Mouse (Mus musculus) lung, adult 18-20 months (tissue): Measurements from ENCODE around the gene Cxcl16.
"Not testable (repeated sequence)": the region's sequence is repeated elsewhere in the genome, so short reads cannot be mapped to it uniquely, and the experiment has no call there.

Experiments used
- DNase-seq, 2 experiments: peaks; one replicate each; pipeline ENCODE4 v3.0.0; 2022; ENCODE audit warnings: mixed read lengths in 2 of 2

Gene Cxcl16

GRCm38 (mm10) chr11:70451797-70452498, 7.8 kb downstream of the Cxcl16 start, which contains the start of gene Med11:
Gene Med11 (plus strand): TSS chr11:70451919.
- peak; percentile 99 for DNase-seq

DNA sequence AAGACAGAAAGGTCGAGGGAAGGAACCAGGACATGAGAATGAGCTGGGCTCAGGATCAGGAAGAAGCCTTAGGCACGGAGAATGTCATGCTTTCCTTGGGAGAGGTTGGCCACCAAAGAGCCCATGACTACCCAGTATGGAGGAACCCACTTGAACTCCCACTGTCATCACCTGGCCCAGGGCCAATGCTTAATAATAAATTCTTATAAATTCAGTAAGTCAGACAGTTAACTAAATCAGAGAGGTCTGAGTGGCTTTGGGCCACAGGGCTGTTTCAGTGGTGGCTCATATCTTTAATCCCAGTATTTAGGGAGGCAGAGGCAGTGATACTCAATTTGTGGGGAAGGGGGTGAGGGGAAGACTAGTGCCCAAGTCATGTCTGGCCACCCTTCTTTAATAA, 8.9 kb downstream of the Cxcl16 start:
- no peak for DNase-seq

- no peak for DNase-seq
These were observed 12.4 kb downstream of the Cxcl16 start for GRCm38 (mm10) chr11:70447373-70447772.

- no peak for DNase-seq
These were observed 13.0 kb downstream of the Cxcl16 start for GRCm38 (mm10) chr11:70446756-70447155.

DNA sequence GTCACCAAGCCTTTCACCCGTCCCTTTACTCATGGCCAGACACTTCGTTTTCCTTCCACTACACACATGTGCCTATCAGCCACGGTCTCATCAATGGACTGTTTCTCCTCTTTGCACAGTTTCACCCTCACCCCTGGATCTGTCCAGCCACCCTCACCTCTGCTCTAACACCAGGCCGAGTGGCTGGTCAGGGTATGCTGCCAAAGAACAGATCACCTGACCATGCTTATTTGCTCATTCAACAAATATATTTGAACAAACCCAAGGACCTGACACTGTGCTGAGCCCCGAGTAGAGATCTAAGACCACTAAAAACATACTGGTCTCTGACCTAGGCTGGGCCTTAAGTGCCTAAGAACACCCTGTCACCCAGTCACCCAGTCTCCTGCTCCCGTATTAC, 15.1 kb downstream of the Cxcl16 start:
- DNase-seq: peak; percentile 55 to 76

DNA sequence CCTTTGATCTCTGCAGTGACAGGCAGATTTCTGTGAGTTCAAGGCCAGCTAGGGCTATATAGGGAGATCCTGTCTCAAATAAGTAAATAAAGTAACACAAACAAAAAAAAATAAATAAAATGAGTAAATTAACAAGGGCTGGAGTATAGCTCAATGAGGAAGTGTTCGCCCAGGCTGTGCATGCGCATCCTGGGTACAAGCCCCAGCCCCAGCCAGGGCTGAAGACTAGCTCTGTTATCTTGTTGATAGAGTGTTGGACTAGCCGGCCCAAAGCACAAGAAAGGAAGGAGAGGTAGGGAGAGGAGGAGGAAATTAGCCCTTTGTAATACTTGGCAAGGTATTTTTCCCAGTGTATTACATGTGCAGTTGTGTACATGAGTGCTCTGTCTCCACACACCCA, 15.8 kb downstream of the Cxcl16 start:
- no peak for DNase-seq

DNA sequence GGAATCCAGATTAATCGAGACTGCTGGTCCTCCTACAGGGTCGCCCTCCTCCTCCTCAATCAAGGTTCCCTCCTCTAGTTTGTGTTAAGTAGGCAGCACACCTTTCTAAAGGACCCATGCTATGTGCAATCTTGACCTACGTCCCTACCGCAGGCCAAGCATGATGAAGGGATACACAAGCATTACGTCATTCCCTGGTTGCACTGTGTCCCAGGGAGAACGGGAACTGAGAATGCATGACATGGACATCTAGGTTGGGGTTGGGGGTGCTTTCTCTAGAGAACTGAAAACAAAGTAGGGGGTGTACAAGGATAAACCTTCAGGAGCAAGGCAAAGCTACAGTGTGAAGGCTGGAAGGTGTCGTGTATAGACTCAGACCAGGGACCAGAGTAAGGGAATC, 17.9 kb downstream of the Cxcl16 start:
- DNase-seq: no peak

- DNase-seq: peak; percentile 26 to 29
These were observed 19.1 kb downstream of the Cxcl16 start for GRCm38 (mm10) chr11:70440637-70441036.

DNA sequence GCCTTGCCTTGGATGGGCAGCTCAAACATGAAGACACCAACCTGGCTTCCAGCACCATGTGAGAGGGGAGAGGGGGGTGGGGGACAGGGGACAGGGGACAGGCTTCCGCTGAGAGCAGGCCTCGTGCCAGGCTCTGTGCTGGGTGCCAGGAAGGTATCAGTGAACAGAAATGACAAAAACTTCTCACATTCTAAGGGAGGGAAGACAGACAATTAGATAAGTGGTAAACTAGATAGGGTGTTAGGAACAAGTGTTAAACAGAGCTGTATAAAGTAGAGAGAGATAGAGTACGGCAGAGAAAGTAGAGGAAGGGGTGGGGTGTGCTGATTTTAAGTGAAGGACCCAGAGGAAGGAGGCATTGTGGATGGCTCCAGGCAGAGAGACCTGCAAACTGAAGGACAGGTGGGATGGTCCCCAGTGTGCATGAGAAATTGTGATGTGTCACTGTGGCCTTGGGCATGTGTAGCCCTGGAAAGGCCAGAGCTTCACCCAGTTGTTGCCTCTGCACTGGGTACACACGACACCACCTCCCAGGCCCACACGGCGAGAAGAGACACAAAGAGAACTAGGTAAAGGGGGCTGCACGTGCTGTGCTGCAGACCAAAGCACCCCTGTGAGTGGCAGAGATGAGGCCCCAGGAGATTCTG, 20.9 kb downstream of the Cxcl16 start:
- DNase-seq: no peak

DNA sequence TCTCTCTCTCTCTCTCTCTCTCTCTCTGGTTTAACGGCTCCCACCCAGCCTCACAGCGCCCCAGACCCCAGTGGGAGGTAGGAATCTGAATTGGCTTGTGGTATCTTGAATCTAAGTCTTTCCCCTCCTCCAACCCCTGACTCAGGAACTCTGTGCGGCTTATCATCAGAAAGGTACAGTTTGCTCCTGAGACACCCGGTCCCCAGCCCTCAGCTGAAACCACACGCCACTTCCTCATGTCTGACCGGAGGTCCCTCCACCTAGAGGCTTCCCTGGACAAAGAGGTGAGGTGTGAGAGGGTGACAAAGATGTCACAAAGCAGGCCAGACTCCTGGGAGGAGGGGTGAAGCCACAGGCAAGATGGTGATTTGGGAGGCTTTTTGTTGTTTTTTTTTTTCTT, 22.4 kb downstream of the Cxcl16 start:
- no peak for DNase-seq

DNA sequence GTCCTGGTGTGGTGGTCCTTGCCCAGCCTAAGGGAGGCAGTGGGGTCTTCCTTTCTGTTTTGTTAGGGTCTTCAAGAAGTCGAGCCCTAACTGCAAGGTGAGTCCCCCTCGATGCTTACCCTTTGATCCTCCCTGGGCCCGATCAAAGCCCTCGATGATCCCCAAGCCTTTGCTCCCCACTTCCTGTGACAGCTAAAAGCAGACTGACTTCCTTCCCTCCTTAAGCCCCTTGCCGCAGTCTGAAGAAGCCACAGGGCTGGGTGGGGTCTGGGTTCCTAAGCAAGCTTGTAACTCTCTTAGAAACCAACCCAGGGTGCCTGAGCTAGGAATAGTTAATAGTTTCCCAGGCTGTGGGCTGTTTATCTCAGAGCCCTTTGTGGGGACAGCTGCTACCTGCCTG, 24.3 kb downstream of the Cxcl16 start:
- DNase-seq: no peak

GRCm38 (mm10) chr11:70433951-70434350, 25.8 kb downstream of the Cxcl16 start:
- no peak for DNase-seq

GRCm38 (mm10) chr11:70433569-70433943, 26.2 kb downstream of the Cxcl16 start:
- DNase-seq: no peak

DNA sequence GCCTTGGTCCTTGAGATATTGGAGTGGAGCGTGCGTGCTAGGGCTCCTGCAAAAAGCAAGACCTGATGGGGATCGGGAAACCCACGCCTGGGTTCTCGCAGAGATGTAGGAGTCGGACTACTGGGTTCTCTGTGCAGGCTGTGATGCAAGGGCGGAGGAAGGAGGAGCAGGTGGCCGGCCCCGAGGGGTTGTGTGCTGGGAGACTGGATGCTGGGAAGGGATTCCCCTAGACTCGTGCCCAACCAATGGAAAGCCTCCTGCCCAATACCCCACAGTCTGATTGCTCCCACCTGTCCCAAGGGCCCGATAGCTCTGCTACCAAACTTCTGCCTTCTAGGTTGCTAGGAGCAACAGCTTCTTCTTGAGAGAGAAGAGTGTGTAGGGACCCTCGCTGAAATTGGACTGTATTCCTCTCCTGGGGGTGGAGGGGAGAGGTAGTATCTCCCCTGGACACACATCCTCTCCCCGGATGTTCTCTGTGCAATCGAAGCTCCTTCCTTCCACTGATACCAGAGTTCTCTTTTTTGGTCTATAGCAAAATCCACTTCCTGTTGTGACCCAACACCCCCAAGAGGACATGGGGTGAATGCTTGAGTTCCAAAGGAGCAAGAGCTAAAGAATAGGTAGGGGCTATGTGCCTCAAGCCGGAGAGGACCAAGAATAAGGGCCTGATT, 26.8 kb downstream of the Cxcl16 start:
- no peak for DNase-seq

DNA sequence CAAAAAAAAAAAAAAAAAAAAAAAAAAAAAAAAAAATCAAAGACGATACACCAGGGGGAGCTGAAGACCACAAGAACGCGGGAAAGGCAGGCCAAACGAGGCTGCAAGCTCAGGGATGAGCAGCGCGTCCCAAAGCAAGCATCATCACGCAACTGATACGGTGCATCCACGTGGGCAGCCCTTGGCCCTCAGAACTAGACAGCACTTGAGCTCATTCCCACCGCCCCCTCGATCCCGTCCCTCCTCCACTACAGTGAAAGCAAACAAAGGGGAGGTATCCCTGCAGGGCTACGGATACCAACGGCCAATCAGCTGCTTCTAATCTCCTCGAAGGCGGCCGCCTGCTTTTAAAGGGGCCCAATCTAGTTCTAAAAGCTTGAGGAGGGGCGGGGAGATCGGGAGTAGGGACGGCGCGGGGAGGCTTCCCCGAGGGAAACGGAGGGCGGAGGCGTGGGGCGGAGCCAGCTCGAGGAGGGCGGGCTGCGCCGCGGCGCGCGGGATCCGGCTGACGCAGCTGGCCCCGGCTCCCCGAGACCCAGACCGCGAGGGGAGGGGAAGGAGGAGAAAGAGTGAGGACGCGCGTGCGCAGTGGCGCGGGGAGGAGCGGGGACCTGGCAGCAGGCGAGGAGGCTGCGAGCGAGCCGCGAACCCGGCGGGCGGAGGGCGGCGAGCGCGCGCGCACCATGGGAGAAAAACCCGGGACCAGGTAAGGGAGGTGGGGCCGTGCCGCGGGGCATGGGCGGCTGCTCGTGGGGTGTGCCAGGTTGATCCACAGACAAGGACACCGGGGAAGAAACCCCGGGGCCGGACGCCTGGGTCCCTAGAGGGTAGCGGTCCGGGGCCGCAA, 27.5 kb downstream of the Cxcl16 start, which contains the start of gene Arrb2:
TSS of gene Arrb2 (plus strand) at position 588 of the 847 bp plus-strand sequence.
- DNase-seq: peak; percentile 99

DNA sequence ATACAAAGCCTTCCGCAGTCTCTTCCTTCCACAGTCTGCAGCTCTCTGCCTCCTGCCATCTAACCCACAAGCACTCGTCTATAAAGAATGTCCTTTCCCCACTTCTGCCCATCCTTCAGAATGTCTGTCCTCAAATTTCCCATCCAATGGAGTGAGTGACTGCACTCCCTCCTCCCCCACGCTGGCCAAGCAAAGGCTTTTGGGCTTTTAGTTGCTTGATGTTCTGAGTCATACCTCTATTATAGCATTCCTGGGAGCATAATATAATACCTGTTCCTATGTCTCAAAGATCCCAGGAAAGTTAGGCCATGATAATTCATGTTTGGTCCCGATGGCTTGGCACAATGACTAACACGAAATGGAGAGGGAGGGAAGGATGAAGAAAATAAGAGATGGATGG, 28.2 kb downstream of the Cxcl16 start:
- DNase-seq: no peak

DNA sequence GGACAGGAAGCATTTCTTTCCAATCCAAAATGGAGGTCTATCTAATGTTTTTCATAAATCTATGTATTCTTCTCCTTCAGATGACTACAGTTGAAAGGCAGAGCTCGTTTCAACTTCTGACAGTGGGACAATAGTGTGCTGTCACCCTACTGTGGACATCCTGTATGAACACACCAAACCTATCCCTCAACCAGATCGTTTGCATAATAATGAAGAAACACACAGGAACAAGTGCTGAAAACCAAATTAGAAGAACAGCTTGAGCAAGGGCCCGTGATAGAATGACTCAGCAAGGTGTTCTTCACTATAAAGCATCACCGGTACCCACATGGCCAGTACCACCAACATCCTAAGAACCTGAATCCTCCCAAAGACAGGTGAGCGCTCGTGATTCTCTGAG, 33.2 kb downstream of the Cxcl16 start:
- DNase-seq: not testable (repeated sequence)

DNA sequence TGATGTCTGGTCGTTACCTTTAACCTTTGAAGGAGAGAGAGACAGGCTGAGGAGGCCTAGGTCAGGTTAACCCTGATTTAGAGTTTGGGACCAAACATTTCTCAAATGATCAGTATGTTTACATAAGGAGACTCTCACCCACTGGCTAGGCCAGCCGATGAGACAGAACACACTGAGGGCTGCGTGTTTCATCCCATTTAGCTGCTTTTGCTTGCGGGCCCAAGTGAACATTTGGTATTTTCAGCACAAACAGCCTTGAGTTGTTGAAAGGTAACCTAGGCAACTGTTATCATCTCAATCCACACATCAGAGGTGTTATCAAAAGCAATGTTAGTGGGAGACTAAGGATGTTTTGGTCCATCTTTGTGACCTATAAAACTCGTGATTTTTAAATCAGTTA, 40.3 kb downstream of the Cxcl16 start:
- DNase-seq: no peak

- no peak for DNase-seq
These were observed 41.6 kb downstream of the Cxcl16 start for GRCm38 (mm10) chr11:70418199-70418598.

GRCm38 (mm10) chr11:70413961-70414360, 45.8 kb downstream of the Cxcl16 start:
- DNase-seq: peak; percentile 55 to 72

- no peak for DNase-seq
These were observed 47.2 kb downstream of the Cxcl16 start for GRCm38 (mm10) chr11:70412591-70412990.

DNA sequence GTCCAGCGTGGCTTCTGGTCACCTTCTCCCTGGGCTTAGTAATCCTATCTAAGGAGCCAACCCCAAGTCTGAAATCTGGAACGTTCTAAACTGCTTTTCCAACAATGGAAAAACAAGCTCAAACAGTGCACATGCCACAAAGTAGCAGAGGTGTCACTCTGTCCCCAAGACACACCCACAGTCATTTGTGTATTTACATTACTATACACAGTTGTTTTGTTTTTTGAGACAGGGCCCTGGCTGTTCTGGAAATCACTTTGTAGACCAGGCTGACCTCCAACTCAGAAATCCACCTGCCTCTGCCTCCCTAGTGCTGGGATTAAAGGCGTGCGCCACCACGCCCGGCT, 49.5 kb downstream of the Cxcl16 start:
- no peak for DNase-seq
